Mouse (Mus musculus) liver, embryonic 14 days (tissue): Measurements from ENCODE around the gene Mdh1b. TPM values are rescaled to one million over a fixed set of nuclear protein-coding genes. Genes with fewer than 3 reads are reported as not detected.

ENCODE experiments used
- polyA plus RNA-seq: library from polyadenylated mRNA; depleted of rRNA; stranded (reverse); fragments of >200 nt; gene quantifications from 2 replicates; pipeline ENCODE4 v1.2.3, GENCODE M21; 2012; rRNA removed

Gene Mdh1b
- polyA plus RNA-seq: 0.02 TPM in 1 of 2 replicates, not detected in the other

DNA sequence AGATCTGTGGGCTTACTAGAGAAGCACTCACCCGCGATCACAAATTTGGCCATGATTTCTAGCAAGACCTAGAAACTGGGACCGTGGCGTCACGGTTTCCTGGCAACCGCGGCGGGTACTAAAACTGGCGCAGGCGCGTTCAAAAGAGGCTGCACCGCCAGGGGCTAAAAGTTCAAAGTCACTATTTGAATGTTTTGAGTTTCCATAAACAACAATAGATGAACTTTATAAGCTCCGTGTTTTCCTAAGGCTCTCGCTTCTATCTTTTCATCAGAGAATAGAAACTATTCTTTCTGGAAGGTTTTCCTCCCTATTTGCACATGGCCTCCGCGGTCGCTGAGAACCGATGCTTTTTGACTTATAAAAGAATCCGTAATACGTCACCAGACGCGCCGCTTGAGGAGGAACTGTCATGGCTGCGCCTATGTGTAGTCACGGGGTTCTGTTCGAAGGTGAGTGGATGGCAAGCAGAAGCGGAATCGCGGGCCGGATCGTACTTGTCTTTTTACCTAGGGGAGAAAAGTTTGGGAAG, at the start of gene Mdh1b, which contains the start of gene Fastkd2:
Gene Mdh1b, minus strand, starts transcription at position 79 of the 532 bp plus-strand sequence.
Gene Fastkd2, plus strand, starts transcription at position 375 of the 532 bp plus-strand sequence.

GRCm38 (mm10) chr1:63769167-63769566, 39.0 kb upstream of the Mdh1b start, which contains the start of gene 4933402D24Rik:
Gene 4933402D24Rik, minus strand, starts transcription at chr1:63769267.

DNA sequence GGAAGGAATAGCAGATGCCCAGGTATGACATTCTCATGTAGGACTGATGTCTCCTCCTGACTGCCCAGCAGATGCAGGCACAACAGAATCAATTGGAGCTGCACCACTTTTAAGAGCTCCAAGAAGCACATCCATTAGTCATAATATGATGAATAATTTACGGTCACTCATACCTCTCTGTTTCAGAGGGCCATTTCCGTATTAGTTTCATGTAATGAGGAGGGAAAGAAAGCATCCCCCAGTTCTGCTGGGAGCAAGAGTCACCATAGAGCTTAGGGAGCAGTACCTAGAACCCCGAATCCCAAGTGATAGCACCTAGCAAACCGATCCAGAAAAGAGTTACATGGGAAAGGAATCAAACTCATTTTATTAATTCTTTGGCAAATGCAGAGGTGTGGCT, 43.3 kb downstream of the Mdh1b start, which contains the start of gene Dytn:
Gene Dytn, minus strand, starts transcription at position 101 of the 400 bp plus-strand sequence.

Other genes starting within 250 kb of the Mdh1b start
- gene Gm39653, start 114.3 kb downstream of the Mdh1b start, polyA plus RNA-seq: not detected in 2 replicates
- not detected in 2 replicates for gene Dytn, start 43.4 kb downstream of the Mdh1b start, polyA plus RNA-seq
- 10.5 and 12.0 TPM in 2 replicates for gene Fastkd2, start 296 bp upstream of the Mdh1b start, polyA plus RNA-seq
- gene 4933402D24Rik, start 38.9 kb upstream of the Mdh1b start, polyA plus RNA-seq: not detected in 2 replicates